Mouse (Mus musculus): ENCODE measurements at regions not wholly inside any gene's neighbourhood (a gene's known extent, or its start where the extent isn't known, plus 50 kb on each side); places are given as distances from the start of the nearest gene placed in this dataset.

DNA sequence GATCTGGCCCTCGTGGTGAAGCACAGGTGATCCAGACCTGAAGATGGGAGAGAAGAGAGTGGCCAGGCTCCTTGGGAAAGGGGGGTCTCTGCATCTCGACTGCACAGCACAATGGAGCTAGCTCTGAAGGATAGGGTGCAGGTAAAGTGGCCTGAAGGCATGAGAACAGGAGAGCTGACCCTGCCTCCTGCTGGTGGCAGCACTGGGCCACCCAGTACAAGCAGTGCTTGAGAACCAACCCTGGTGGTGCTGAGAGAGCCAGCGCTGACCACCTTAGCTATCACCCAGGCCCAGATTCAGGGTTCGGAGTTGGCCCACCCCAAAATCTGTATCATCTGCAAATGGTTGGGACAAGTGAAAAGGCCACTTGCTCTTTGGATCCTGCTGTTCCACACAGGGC lies 66.2 kb downstream of the A730009L09Rik start:
- DNase-seq = no peak

DNA sequence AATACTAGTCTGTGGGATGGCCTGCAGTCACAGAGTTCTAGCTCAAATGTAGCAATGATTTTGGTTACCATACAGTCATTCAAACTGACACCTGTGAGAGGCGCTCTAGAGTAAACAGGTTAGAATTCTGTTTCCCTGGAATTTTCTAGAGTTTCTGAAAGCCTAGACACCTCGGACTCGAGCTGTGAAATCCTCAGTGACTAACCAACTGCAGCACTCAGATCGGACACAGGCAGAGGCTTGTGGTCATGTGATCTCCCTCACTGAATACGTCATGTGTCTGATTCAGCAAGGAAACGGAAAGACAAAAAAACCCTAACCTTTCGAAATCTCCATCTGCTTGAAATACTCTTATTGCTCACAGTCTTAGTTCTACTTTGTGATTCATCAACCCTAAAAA lies 68.4 kb downstream of the A730009L09Rik start:
- DNase-seq = no peak

DNA sequence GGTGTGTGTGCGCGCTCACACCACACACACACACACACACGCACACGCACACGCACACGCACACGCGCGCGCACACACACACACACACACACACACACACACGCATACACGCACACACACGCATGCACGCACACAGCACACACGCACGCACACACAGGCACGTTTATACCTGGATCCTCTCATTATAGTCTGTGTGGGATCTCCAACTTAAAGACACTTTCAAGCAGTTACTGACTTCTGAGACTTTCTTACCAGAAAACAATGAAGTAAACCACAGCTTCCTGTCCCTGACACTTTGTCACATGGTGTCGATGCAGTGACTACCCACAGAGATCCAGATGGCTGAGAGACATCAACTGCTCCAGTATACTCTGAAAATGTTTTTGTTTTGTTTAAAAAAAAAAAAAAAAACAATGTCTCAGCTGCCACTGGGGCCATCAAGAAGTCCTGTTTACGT lies 68.9 kb downstream of the A730009L09Rik start:
- no peak for DNase-seq

DNA sequence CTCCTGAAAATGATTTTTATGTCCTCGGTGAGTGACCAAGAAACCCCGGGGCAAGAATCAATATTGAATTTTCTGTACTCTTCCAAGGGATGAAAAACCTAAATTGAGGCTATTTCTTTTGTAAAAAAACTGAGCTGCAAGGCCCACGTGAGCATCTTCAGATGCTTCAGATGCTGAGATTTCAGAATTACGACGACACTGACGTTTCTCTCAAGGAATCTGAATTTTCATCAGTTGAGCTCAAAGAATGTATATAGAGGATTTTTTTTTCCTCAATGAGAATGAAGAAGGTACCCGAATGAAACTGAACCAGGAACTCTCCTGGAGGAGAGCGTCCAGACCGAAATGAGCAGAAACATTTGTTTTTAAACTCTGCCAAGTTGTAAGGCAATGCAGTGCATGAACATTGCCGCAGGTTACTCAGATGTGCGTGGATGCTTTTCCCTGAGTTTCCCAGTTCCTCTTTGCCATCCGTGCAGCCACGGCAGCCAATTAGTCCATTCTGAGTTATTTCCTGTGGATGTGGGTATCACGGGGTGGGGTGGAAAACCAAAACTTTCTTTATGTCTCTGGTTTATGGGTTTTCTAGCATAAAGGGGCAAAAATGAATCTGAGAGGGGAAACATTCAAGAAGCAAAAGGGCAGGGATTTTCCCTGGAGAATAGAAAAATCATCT lies 69.9 kb downstream of the A730009L09Rik start:
- no peak for DNase-seq

DNA sequence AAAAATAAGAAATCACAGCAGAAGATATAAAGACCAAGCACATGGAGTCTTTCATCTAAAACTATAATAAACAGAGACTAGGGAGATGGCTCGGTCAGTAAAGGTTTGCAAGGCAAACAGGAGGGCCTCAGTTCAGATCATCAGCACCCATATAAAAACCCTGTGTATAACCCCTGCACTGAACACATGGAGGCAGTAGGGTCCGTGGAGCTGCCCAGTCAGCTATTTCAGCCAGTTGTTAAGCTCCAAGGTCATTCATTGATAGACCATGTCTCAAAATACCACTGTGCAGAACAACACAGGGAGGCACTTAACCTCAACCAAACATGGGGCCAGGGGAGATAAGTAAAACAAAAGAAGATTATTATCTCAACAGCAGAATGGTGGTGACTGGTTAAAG lies 78.1 kb downstream of the A730009L09Rik start:
- DNase-seq = no peak

DNA sequence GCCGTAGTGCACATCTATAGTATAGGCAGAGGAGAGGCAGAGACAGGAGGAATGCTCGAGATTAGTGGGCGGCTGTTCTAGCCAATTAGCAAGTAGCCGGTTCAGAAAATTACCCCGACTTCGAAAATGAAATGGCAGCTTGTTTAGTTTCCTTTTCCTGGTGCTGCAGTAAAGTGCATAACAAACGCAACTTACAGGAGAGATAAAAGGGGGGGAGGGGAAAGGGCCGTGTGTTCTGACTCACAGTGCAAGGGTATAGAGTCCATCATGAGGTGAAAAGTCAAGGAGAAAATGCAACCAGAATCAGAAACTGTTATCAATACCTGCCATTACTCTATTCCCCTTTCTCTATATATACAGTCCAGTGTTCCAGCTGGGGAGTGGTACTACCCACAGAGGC lies 88.0 kb downstream of the A730009L09Rik start:
- no peak for DNase-seq

DNA sequence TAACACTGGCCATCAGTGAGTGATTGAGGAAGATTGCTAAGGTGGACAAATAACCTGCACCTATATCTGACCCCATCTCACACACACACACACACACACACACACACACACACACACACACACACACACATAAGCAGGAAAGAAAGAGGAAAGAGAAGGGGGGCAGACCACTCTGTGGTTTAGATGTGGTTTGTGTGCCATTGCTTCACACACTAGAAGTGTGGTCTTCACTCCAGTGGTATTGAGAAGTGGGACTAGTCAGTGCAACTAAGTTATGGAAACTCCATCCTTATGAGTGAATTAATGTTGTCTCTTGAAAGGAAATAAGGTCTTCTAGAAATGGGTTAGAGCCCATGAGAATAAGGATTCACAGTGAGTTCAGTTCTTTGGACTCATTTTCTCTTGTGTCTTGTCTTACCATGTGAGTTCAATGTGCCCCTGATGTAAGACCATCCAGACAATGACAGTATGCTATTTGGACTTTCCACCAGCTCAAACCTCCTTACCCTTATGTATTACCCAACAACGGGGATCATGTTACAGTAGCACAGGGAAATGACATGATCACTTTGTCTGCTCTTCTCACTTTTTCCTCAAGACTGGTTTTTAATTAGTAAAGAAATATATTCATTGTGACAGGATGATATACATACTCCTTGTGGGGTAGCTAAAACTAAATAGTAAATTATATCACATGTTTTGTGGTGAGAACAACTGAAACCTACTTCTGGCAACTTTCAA lies 88.7 kb downstream of the A730009L09Rik start:
- no peak for DNase-seq

DNA sequence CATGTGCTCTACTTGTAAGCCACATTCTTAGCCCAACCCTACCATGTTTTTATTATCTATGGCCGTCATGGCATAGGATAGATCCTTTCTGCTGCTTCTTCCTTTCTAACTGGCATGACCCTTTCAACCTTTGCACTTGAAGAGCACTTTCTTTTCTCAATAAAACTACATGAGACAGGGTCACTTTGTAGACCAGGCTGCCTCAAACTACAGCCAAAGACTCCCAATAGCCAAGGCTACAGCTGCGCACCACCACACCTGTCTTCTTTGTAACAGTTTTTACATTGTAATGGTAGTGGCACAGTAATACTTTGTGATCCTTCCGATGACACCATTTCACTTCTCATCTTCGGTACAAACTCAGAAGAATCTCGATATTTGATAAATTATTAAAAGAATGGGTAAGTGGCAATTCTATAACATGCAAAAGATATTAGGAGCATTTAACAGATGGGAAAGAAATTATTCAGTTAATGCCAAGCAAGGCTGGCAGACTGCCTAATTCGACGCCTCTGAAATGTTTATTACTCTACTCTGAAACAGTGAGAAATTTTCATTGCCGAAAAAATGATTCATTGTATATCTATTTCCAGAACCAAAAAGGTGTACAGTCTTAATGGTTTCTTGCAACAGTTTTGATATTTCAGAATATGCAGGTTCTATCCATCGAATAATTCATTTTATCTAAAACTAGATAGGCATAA lies 89.5 kb downstream of the A730009L09Rik start:
- DNase-seq = no peak

DNA sequence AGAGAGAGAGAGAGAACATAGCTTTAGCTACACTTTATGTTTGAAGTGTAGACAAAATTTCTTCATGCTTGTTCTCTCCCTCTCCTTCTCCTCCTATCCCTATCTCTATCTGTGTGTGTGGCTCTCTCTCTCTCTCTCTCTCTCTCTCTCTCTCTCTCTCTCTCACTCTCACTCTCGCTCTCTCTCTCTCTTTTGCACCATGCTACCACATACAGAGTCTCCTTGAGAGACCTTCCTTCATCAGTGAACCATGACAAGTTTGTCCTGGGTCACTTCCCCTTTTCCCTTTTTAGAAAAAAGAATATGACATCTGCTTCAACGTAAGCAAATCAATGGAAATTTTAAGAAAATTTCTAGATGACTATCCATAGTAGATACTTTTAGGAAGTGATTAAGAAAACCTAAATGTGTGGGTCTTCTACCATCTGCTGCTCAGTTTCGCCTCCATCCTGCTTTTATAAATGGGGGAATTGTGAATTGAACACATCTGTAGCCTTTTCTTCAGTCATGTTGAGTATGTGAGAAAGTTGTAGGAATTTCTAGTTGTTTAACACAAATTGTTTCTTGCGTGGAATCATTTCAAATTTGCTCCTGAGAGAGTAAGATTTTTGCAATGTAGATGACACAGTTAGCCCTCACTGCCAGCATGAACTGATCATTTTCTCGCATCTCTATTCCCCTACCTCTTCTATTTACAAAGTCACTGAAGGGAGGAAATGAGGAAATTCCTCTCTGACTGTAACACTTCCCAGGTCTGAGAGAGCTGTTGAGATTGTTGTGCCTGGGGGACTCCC lies 91.3 kb downstream of the A730009L09Rik start:
- no peak for DNase-seq

DNA sequence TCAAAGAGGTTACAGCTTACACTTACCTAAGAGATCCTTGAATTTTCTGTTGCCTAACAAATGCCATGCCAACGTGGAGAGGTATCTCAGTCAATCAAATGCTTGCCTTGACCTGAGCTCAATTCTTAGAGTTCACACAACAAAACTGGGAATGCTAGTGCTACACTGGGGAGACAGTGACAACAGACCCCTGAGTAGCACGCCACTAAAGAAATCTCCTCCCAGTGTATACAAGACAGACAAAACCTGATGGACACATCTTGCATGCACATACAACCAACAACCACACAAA lies 91.8 kb downstream of the A730009L09Rik start:
- no peak for DNase-seq

DNA sequence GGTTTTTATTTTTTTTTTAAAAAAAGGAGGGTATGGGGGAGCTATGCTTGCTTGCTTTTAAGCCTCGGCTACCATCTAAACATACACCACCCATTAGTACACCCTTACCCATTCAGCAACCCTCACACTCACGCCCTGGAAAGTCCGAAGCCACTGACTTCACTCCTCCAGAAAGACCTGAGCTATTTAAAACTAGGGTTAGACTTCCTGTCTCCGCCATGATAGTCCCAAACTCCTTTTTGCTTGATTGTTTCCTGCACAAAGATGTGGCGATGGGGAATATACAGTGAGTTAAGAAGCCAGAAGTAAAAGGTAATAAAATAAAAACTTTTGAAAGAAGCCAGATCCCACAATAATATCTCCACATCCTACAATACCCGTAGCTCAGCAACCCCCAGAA lies 92.6 kb downstream of the A730009L09Rik start:
- DNase-seq = no peak

DNA sequence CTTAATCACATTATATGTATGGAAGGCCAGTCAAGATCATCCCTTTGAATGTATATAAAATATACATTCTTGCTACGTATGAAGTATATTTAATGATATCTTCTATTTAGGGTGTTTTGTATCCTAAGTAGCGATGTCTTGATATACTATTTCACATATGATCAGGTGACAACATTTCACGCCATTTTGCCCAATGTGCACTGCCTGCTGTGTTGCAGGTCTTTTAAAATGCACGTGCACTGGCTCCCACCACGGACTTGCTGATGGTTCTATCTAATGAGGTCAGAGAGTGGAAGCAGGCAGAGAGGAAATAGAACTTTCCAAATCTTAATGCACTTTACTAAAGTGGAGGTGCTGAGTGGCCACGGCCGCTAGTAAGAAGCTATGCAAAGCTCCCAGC lies 100.8 kb downstream of the A730009L09Rik start:
- no peak for DNase-seq

DNA sequence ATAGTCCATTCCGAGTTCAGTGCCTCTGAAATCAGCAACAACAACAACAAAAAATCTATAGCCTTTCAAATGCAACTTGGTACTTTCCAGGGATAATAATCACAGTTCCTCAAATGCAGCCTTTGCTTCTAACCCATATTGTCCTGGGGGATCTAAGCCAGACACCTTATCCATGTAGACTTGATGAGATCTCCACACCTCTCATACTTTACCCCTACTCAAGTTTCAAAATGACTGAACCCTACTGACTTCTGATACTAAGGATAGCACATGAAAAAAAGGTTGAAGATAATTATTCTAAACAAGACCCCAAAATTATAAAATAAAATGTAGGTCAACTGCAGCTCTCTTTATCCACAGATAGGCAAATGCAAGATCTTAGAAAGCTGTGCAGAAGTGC lies 101.2 kb downstream of the A730009L09Rik start:
- DNase-seq = no peak

DNA sequence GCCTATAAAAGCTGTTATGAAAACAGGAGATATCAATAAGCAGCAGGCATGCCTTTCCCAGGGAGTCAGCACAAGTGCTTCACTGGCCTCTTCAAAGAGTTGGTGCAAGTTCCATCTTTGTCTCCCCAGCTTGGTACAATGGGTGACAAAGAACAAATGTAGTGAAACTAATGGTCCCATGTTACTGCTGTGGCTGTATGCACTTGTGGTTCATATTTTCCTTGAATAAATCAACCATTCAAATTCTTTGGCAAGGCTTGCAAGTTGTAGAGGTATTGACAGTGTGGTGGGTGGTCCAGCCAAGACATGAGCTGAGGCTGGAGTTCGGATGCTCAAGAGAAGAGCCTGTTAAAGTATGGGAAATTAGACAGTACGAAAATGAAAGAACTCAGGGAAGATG lies 103.5 kb downstream of the A730009L09Rik start:
- no peak for DNase-seq

DNA sequence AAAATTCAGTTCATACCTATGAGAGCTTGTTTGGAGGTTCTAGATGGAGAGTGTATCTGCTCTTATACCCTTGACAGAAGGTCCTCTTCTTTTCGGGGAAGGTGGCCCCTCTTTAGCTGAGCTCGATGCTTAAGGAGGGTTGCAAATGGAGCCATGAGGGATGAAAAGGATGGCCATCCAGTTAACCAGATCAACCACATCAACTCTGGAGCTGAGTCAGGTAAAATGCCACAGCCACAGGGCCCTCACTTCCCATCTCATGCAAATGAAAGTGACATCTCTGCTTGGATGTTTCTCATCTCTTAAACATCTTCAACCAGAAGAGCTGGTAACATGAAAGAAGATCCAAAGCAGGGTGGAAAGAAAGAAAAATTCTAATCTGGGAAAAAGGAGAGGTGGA lies 105.0 kb downstream of the A730009L09Rik start:
- no peak for DNase-seq

DNA sequence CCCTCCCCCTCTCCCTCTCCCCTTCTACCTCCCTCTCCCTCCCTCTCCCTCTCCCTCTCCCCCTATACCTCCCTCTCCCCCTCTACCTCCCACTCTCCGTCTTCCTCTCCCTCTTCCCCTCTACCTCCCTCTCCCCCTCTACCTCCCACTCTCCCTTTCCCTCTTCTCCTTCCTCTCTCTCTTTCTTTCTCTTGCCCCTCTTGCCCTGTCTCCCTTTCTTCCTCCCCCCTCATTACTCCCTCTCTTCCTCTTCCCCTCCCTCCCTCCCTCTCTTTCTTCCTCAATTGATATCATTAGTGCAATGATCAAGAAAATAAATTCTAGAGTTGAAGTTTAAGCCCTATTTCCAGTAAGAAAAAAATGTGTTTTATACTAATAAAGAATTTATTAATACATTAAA lies 105.9 kb downstream of the A730009L09Rik start:
- no peak for DNase-seq

DNA sequence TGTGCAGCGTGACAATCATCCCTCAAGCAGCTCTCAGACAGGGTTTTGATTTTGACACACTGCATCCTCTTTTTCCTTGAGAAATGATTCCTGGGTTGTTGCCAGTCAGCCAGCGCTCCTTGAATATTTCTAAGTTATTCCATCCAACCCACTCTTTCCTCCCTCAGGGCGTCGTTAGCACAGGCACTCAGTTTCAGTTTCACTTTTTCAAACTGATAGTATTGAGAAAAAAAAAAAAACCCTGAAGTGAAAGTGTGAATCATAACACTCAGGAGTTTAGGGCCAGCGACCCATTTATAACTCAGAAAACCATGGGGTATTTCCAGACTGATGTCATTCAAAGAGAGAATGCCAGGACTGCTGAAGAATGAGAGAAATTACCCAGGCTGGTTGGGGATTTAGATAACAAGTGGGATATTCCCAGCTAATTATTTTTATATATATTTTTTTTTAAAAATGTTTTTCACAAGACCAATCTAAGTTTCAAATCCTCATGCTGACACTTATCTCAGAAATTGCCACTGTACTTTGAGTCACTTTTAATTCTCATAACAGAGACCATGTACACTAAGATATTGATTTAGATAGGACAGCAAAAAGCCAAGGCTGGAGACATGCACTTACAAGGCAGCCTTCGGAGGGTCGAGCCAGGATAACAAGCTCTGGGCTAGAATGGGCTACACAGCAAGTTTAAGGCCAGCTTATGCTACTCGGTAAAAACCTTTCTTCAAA lies 106.5 kb downstream of the A730009L09Rik start:
- peak in 1 of 2 experiments; percentile 14 for DNase-seq

DNA sequence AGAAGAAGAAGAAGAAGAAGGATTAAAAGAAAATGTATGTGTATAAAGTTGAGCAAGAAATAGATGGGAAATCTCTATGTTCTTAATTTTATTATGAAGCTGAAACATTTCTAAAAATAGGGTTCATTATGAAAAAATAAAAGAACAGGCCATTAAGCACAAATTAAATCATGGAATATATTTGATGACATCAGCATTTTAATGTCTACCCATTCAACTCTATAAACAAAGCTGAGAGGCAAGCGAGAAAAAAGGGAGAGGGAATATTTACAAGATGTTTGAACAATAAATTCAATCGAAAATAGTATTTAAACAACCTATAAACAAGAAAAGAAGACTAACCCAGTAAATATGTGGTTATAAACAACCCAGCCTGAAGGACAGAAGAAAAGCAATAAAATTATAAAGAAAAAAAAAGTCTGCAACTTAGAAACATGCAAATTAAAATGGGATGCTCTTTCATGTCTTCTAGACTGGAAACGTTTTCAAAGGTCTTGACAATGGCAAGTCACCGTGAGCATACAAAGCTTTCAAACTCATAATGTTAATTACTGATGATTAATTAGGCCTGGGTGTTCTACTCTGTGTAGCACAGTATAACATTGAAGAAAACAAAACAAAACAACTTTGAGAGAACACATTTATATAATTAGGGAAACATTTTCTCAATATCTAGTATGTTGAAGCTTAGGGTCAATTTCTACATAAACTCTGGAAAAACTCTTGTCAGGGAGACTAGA lies 108.6 kb downstream of the A730009L09Rik start:
- no peak for DNase-seq

DNA sequence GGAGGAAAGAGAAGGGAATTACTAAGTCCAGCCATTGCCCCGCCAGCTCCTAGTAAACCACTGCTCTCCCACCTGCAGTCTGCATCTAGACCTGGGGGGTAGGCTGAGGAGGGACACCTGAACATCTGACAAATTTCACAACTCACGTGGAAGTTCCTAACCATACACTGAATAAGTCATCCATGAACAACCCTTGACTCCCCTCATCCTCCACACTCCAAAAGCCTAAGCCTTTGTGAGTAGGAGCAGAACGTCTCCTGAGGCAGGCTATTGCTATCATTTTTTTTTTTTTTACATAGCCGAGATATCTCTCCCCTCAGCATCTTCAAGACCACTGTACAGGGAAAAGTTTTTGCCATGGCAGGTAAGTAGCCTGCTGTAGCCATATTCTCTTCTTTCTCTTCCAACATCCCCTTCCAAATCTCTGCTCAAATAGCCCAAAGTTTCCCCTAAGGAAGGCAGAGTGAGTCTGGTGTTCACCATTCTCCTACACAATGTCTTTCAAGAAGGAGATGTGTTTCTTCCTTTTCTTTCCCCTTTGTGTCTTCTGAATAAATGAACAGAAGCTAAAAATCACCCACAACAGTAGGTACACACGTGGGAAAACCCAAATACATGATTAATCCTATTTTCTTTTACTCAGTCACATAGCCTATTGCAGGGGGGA lies 109.7 kb downstream of the A730009L09Rik start:
- DNase-seq = no peak

DNA sequence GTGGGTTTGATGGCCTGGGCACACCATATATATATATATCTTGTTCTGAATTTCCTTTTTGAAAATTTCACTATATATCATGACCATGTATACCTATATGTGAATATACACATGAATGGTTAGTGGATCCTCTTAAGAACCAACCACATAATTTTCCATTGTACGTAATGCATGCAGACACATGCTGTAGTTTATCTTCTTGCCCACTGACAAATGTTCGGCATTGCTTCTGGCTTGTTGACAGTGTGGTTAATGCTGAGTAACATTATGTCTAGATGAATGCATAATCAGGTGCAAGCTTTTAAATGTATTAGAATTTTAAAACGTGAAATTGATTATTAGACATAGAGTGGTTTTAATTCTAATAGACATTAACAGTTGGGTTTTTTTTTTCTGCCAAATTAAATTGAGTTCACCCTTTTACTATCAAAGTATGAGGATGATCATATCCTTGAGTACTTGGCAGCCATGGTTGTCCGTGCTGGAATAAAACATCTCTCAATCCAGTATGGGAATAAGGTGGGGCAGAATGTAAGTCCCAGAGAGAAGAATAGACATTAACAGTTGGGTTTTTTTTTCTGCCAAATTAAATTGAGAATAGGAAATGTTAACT lies 110.3 kb downstream of the A730009L09Rik start:
- DNase-seq = no peak

DNA sequence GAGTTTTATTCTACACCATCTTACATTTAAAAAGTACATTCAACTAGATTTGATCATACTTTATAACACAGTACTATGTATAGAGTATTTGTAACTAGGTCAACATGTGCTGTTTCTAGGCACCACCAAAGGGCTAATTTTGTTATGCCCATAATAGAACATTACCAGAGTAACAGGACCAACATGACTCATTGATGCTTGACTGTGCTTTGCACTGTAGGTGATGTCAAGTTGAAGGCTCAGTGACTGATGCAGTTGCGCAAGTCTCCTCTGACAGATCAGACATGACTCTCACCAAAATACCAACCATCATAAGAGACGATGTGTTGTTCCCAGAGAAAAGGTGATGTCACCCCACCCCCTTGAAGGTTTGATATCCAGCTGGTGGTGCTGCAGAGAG lies 108.5 kb downstream of the Mrpl39 start:
- DNase-seq = no peak
